Mouse (Mus musculus) erythroblast, embryonic 14.5 days (primary cell): ENCODE results near the gene Fbxo7. TPM values are rescaled to one million over a fixed set of nuclear protein-coding genes. Genes with fewer than 3 reads are reported as not detected.

ENCODE experiments used
- H3K27me3 ChIP-seq: 2 replicates; pipeline ENCODE4 v1.6.1; 2012; ENCODE audit warnings: inconsistent platforms; ENCODE audit not compliant: control insufficient read depth
- H3K36me3 ChIP-seq: 2 replicates; pipeline ENCODE4 v1.6.1; 2012; ENCODE audit warnings: mild to moderate bottlenecking, inconsistent platforms; ENCODE audit not compliant: control insufficient read depth
- H3K4me1 ChIP-seq: 2 replicates; pipeline ENCODE4 v1.6.1; 2012; ENCODE audit warnings: inconsistent platforms; ENCODE audit not compliant: control insufficient read depth
- H3K4me3 ChIP-seq: replicated peaks from 2 replicates; pipeline ENCODE3; 2012; ENCODE audit warnings: moderate library complexity, mild to moderate bottlenecking, inconsistent platforms
- H3K9me3 ChIP-seq: 2 replicates; pipeline ENCODE4 v1.6.1; 2012; ENCODE audit warnings: low read length, inconsistent platforms, mixed read lengths; ENCODE audit not compliant: control insufficient read depth
- GATA1 ChIP-seq: IDR thresholded peaks from 2 replicates; pipeline ENCODE4 v1.6.1; 2012; ENCODE audit warnings: low read length, inconsistent platforms, mixed read lengths
- TAL1 ChIP-seq: IDR thresholded peaks from 3 replicates; pipeline ENCODE4 v1.6.1; 2012; ENCODE audit warnings: low read length, inconsistent platforms, mixed read lengths
- polyA plus RNA-seq: library from polyadenylated mRNA; stranded (reverse); fragments of >175 nt; gene quantifications from 2 replicates; pipeline ENCODE4 v1.2.3, GENCODE M21; 2012

Gene Fbxo7
- polyA plus RNA-seq = 11.6 and 14.1 TPM in 2 replicates

- H3K4me3 ChIP-seq = peak within 1 kb of the TSS; percentile 91
- H3K36me3 ChIP-seq = peaks cover 31% of the 10 kb centered on the region
- H3K9me3 ChIP-seq = no peaks in the 10 kb centered on the region
- peaks cover 45% of the 10 kb centered on the region for H3K4me1 ChIP-seq
- H3K27me3 ChIP-seq = no peaks in the 10 kb centered on the region; the same call in 1 of the 2 replicates
- TF ChIP-seq GATA1 = no peak
- no peak for TF ChIP-seq TAL1
Observed at GRCm38 (mm10) chr10:86021749-86022473, at the start of gene Fbxo7. Gene Fbxo7 (plus strand): TSS chr10:86021972.

GRCm38 (mm10) chr10:85972915-85973314 lies 48.9 kb upstream of the Fbxo7 start:
- no peak overlapping the region for H3K4me3 ChIP-seq
- no peaks in the 10 kb centered on the region for H3K9me3 ChIP-seq
- no peaks in the 10 kb centered on the region for H3K4me1 ChIP-seq
- H3K36me3 ChIP-seq = no peaks in the 10 kb centered on the region
- TF ChIP-seq GATA1 = no peak
- H3K27me3 ChIP-seq = no peaks in the 10 kb centered on the region

DNA sequence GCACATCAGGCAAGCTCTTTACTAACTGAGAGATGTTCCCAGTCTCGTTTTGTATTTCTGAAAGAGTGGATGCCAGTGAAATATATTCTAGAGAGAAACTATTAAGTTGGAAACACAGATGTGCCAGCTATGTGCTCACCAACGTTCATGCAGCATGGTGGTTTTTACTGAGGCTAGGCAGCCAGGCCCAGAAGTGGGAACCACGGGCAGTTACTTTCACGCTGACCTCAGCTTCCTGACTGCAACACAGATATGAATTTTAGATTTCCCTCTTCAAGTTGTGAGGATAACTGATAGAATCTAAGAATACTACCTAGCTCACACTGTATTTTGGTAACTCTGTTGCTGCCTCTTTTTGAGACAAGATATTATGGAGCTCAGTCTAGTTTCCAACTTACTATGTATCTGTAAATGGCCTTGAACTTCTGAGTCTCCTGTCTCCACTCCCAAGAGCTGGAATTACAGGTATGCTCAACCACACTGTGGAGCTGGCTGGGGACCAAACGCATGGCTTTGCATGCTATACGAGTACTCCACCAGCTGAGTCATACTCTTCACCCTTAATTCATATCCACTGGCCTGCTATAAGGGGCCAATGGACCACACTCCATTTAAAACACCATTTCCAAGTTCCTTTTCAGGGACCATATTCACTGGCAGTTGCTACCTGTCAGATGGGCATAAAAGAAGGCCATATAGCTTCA lies 32.2 kb upstream of the Fbxo7 start:
- H3K4me1 ChIP-seq = no peaks in the 10 kb centered on the region
- H3K36me3 ChIP-seq = no peaks in the 10 kb centered on the region
- TF ChIP-seq GATA1 = no peak
- no peak for TF ChIP-seq TAL1
- no peaks in the 10 kb centered on the region for H3K27me3 ChIP-seq
- H3K9me3 ChIP-seq = no peaks in the 10 kb centered on the region
- no peak overlapping the region for H3K4me3 ChIP-seq

DNA sequence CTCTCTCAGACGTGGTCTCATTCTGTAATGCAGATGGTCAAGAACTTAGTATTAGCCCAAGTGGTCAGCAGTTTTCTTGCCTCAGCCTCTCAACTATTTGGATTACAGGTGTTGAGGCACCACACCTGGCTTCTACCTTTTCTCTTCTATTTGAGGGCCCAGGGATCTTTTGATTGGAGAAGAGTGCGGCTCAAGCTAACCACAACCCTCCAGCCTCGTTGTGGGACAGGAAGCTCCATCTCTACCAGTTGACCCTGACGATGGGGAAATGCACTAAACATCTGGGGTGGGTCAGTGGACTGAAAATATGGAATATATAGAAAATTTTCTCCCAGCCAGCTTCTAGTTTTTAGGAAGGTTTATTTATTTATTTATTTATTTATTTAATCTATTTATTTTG lies 29.4 kb upstream of the Fbxo7 start:
- TF ChIP-seq GATA1 (no peak), TAL1 (no peak)
- Histone ChIP-seq H3K27me3 (no peaks in the 10 kb centered on the region), H3K36me3 (no peaks in the 10 kb centered on the region), H3K4me3 (no peak overlapping the region), H3K9me3 (no peaks in the 10 kb centered on the region), H3K4me1 (no peaks in the 10 kb centered on the region)

DNA sequence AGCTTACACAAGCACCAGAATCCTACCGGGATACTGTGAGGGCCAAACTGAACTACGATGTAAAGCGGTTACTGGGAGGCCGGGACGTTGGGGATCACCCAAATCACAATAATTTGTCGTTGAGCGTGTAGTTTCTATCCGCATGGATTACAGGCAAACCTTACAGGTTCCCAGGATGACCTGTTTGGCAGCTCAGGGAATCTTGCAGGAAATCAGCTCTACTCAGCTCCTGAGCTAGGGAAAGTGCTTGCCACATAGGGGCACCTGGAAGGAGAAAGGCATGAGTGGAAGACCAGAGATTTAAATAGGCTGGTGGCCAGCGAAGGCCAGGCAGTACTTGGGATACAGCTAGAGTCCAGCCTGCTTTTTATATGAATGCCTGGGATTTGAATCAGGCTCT lies 27.9 kb upstream of the Fbxo7 start:
- Histone ChIP-seq H3K4me1 (no peaks in the 10 kb centered on the region), H3K27me3 (no peaks in the 10 kb centered on the region), H3K9me3 (no peaks in the 10 kb centered on the region), H3K4me3 (no peak overlapping the region), H3K36me3 (no peaks in the 10 kb centered on the region)
- TF ChIP-seq GATA1 (no peak), TAL1 (no peak)

GRCm38 (mm10) chr10:85994543-85995104 lies 27.1 kb upstream of the Fbxo7 start:
- TF ChIP-seq TAL1 = no peak
- TF ChIP-seq GATA1 = no peak
- H3K4me3 ChIP-seq = no peak overlapping the region
- no peaks in the 10 kb centered on the region for H3K4me1 ChIP-seq

GRCm38 (mm10) chr10:86000447-86000846 lies 21.3 kb upstream of the Fbxo7 start:
- H3K4me1 ChIP-seq = no peaks in the 10 kb centered on the region
- TF ChIP-seq GATA1 (no peak), TAL1 (no peak)
- H3K4me3 ChIP-seq = no peak overlapping the region
- no peaks in the 10 kb centered on the region for H3K27me3 ChIP-seq
- H3K36me3 ChIP-seq = no peaks in the 10 kb centered on the region
- no peaks in the 10 kb centered on the region for H3K9me3 ChIP-seq

More at GRCm38 (mm10) chr10:85994543-85995104, 27.1 kb upstream of the Fbxo7 start:
- H3K36me3 ChIP-seq = no peaks in the 10 kb centered on the region
- no peaks in the 10 kb centered on the region for H3K9me3 ChIP-seq
- no peaks in the 10 kb centered on the region for H3K27me3 ChIP-seq

GRCm38 (mm10) chr10:86006455-86006854 lies 15.3 kb upstream of the Fbxo7 start:
- Histone ChIP-seq H3K9me3 (no peaks in the 10 kb centered on the region), H3K4me3 (no peak overlapping the region), H3K27me3 (peaks cover 7% of the 10 kb centered on the region), H3K36me3 (no peaks in the 10 kb centered on the region), H3K4me1 (no peaks in the 10 kb centered on the region)
- no peak for TF ChIP-seq GATA1
- no peak for TF ChIP-seq TAL1

- Histone ChIP-seq H3K4me3 (no peak overlapping the region), H3K9me3 (no peaks in the 10 kb centered on the region), H3K27me3 (peaks cover 7% of the 10 kb centered on the region), H3K4me1 (no peaks in the 10 kb centered on the region), H3K36me3 (no peaks in the 10 kb centered on the region)
- TF ChIP-seq GATA1 (no peak), TAL1 (no peak)
Observed at GRCm38 (mm10) chr10:86009688-86010087, 12.1 kb upstream of the Fbxo7 start.
